Mouse (Mus musculus): ENCODE measurements around the gene Adamtsl3. TPM values are rescaled to one million over a fixed set of nuclear protein-coding genes. Genes with fewer than 3 reads are reported as not detected.
"Not testable (repeated sequence)": the region's sequence is repeated elsewhere in the genome, so short reads cannot be mapped to it uniquely, and the experiment has no call there.

The Adamtsl3 gene
- polyA plus RNA-seq, 1 experiment from 2014 or later: 1.4 TPM

GRCm38 (mm10) chr7:82416653-82417052 is 81.2 kb downstream of the Adamtsl3 start:
- DNase-seq (ENCODE audit: low spot score) (no peak), ATAC-seq (ENCODE audit: insufficient number of reproducible peaks, low FRiP score, low TSS enrichment, low read depth) (no peak)
- Histone ChIP-seq H3K27ac (replicated peaks; ENCODE audit: low read depth, low read length) (no peak overlapping the region), H3K4me2 (ENCODE audit: low read depth, severe bottlenecking) (no peak overlapping the region), H3K9me3 (ENCODE audit: control insufficient read depth, low read length) (no peaks in the 10 kb centered on the region), H3K4me3 (ENCODE audit: low read depth, low read length) (no peak overlapping the region), H3K27me3 (ENCODE audit: control insufficient read depth, insufficient read depth, low read length) (no peaks in the 10 kb centered on the region), H3K4me1 (ENCODE audit: control insufficient read depth, insufficient read depth, low read length) (no peaks in the 10 kb centered on the region; the same call in 1 of the 2 replicates), H3K36me3 (ENCODE audit: control insufficient read depth, insufficient read depth, low read length) (no peaks in the 10 kb centered on the region), H3K9ac (ENCODE audit: low read length) (no peak overlapping the region)
- WGBS: 82% methylated on average over 6 of the region's 6 CpGs

GRCm38 (mm10) chr7:82417053-82417452 is 81.6 kb downstream of the Adamtsl3 start:
- H3K4me1 ChIP-seq (ENCODE audit: control insufficient read depth, insufficient read depth, low read length): peaks cover 3% of the 10 kb centered on the region; the same call in 1 of the 2 replicates
- H3K9me3 ChIP-seq (ENCODE audit: control insufficient read depth, low read length): no peaks in the 10 kb centered on the region
- no peaks in the 10 kb centered on the region for H3K27me3 ChIP-seq (ENCODE audit: control insufficient read depth, insufficient read depth, low read length)
- no peaks in the 10 kb centered on the region for H3K36me3 ChIP-seq (ENCODE audit: control insufficient read depth, insufficient read depth, low read length)
- no peak overlapping the region for H3K27ac ChIP-seq (replicated peaks; ENCODE audit: low read depth, low read length)
- 86% methylated on average over 4 of the region's 4 CpGs for whole genome bisulfite sequencing
- no peak overlapping the region for H3K4me3 ChIP-seq (ENCODE audit: low read depth, low read length)
- no peak overlapping the region for H3K9ac ChIP-seq (ENCODE audit: low read length)
- no peak for DNase-seq (ENCODE audit: low spot score)
- H3K4me2 ChIP-seq (ENCODE audit: low read depth, severe bottlenecking): no peak overlapping the region
- ATAC-seq (ENCODE audit: insufficient number of reproducible peaks, low FRiP score, low TSS enrichment, low read depth): no peak

- not testable (repeated sequence) for DNase-seq (ENCODE audit: low spot score); H3K9me3 ChIP-seq (ENCODE audit: control insufficient read depth, low read length); H3K4me1 ChIP-seq (ENCODE audit: control insufficient read depth, insufficient read depth, low read length); ATAC-seq (ENCODE audit: insufficient number of reproducible peaks, low FRiP score, low TSS enrichment, low read depth); H3K9ac ChIP-seq (ENCODE audit: low read length); H3K27me3 ChIP-seq (ENCODE audit: control insufficient read depth, insufficient read depth, low read length); H3K36me3 ChIP-seq (ENCODE audit: control insufficient read depth, insufficient read depth, low read length); H3K27ac ChIP-seq (replicated peaks; ENCODE audit: low read depth, low read length); H3K4me2 ChIP-seq (ENCODE audit: low read depth, severe bottlenecking); H3K4me3 ChIP-seq (ENCODE audit: low read depth, low read length)
- WGBS: 63% methylated on average over 5 of the region's 6 CpGs
Observed at GRCm38 (mm10) chr7:82420329-82421052, 85.0 kb downstream of the Adamtsl3 start.

- Histone ChIP-seq H3K36me3 (ENCODE audit: control insufficient read depth, insufficient read depth, low read length) (no peaks in the 10 kb centered on the region), H3K9me3 (ENCODE audit: control insufficient read depth, low read length) (no peaks in the 10 kb centered on the region), H3K27ac (replicated peaks; ENCODE audit: low read depth, low read length) (no peak overlapping the region), H3K4me3 (ENCODE audit: low read depth, low read length) (no peak overlapping the region), H3K9ac (ENCODE audit: low read length) (no peak overlapping the region), H3K27me3 (ENCODE audit: control insufficient read depth, insufficient read depth, low read length) (no peaks in the 10 kb centered on the region), H3K4me1 (ENCODE audit: control insufficient read depth, insufficient read depth, low read length) (peaks cover 6% of the 10 kb centered on the region; the same call in 1 of the 2 replicates), H3K4me2 (ENCODE audit: low read depth, severe bottlenecking) (no peak overlapping the region)
- ATAC-seq (ENCODE audit: insufficient number of reproducible peaks, low FRiP score, low TSS enrichment, low read depth) (no peak), DNase-seq (ENCODE audit: low spot score) (no peak)
- WGBS: 69% methylated on average over 3 of the region's 3 CpGs
Observed at GRCm38 (mm10) chr7:82422561-82422960, 87.1 kb downstream of the Adamtsl3 start.

GRCm38 (mm10) chr7:82423602-82424001 is 88.1 kb downstream of the Adamtsl3 start:
- no peak for ATAC-seq (ENCODE audit: insufficient number of reproducible peaks, low FRiP score, low TSS enrichment, low read depth)
- peaks cover 6% of the 10 kb centered on the region; the same call in 1 of the 2 replicates for H3K4me1 ChIP-seq (ENCODE audit: control insufficient read depth, insufficient read depth, low read length)

GRCm38 (mm10) chr7:82424281-82424680 is 88.8 kb downstream of the Adamtsl3 start:
- Histone ChIP-seq H3K27ac (replicated peaks; ENCODE audit: low read depth, low read length) (0 out of 2 replicates have a peak overlapping the region, but pooled peaks have one; percentile 12), H3K9ac (ENCODE audit: low read length) (no peak overlapping the region), H3K9me3 (ENCODE audit: control insufficient read depth, low read length) (no peaks in the 10 kb centered on the region), H3K36me3 (ENCODE audit: control insufficient read depth, insufficient read depth, low read length) (no peaks in the 10 kb centered on the region), H3K27me3 (ENCODE audit: control insufficient read depth, insufficient read depth, low read length) (no peaks in the 10 kb centered on the region), H3K4me2 (ENCODE audit: low read depth, severe bottlenecking) (no peak overlapping the region), H3K4me3 (ENCODE audit: low read depth, low read length) (no peak overlapping the region), H3K4me1 (ENCODE audit: control insufficient read depth, insufficient read depth, low read length) (peaks cover 6% of the 10 kb centered on the region; the same call in 1 of the 2 replicates)
- no peak for DNase-seq (ENCODE audit: low spot score)
- no peak for ATAC-seq (ENCODE audit: insufficient number of reproducible peaks, low FRiP score, low TSS enrichment, low read depth)
- 85% methylated on average over 1 of the region's 1 CpGs for WGBS

More at GRCm38 (mm10) chr7:82423602-82424001, 88.1 kb downstream of the Adamtsl3 start:
- Histone ChIP-seq H3K27ac (replicated peaks; ENCODE audit: low read depth, low read length) (no peak overlapping the region), H3K36me3 (ENCODE audit: control insufficient read depth, insufficient read depth, low read length) (no peaks in the 10 kb centered on the region), H3K27me3 (ENCODE audit: control insufficient read depth, insufficient read depth, low read length) (no peaks in the 10 kb centered on the region), H3K4me2 (ENCODE audit: low read depth, severe bottlenecking) (no peak overlapping the region), H3K9ac (ENCODE audit: low read length) (no peak overlapping the region), H3K4me3 (ENCODE audit: low read depth, low read length) (no peak overlapping the region), H3K9me3 (ENCODE audit: control insufficient read depth, low read length) (no peaks in the 10 kb centered on the region)
- WGBS: 95% methylated on average over 2 of the region's 2 CpGs
- DNase-seq (ENCODE audit: low spot score): no peak

GRCm38 (mm10) chr7:82425374-82425773 is 89.9 kb downstream of the Adamtsl3 start:
- ATAC-seq (ENCODE audit: insufficient number of reproducible peaks, low FRiP score, low TSS enrichment, low read depth) (no peak), DNase-seq (ENCODE audit: low spot score) (peak; percentile 41)
- Histone ChIP-seq H3K36me3 (ENCODE audit: control insufficient read depth, insufficient read depth, low read length) (no peaks in the 10 kb centered on the region), H3K4me1 (ENCODE audit: control insufficient read depth, insufficient read depth, low read length) (peaks cover 6% of the 10 kb centered on the region; the same call in 1 of the 2 replicates), H3K9ac (ENCODE audit: low read length) (no peak overlapping the region), H3K9me3 (ENCODE audit: control insufficient read depth, low read length) (no peaks in the 10 kb centered on the region), H3K4me3 (ENCODE audit: low read depth, low read length) (no peak overlapping the region), H3K27ac (replicated peaks; ENCODE audit: low read depth, low read length) (no peak overlapping the region), H3K4me2 (ENCODE audit: low read depth, severe bottlenecking) (no peak overlapping the region), H3K27me3 (ENCODE audit: control insufficient read depth, insufficient read depth, low read length) (no peaks in the 10 kb centered on the region)
- WGBS: 47% methylated on average over 11 of the region's 11 CpGs

- DNase-seq (ENCODE audit: low spot score) (no peak), ATAC-seq (ENCODE audit: insufficient number of reproducible peaks, low FRiP score, low TSS enrichment, low read depth) (no peak)
- Histone ChIP-seq H3K36me3 (ENCODE audit: control insufficient read depth, insufficient read depth, low read length) (no peaks in the 10 kb centered on the region), H3K4me1 (ENCODE audit: control insufficient read depth, insufficient read depth, low read length) (peaks cover 3% of the 10 kb centered on the region; the same call in 1 of the 2 replicates), H3K4me2 (ENCODE audit: low read depth, severe bottlenecking) (no peak overlapping the region), H3K4me3 (ENCODE audit: low read depth, low read length) (no peak overlapping the region), H3K27ac (replicated peaks; ENCODE audit: low read depth, low read length) (no peak overlapping the region), H3K9ac (ENCODE audit: low read length) (no peak overlapping the region), H3K27me3 (ENCODE audit: control insufficient read depth, insufficient read depth, low read length) (no peaks in the 10 kb centered on the region), H3K9me3 (ENCODE audit: control insufficient read depth, low read length) (no peaks in the 10 kb centered on the region)
- WGBS: 84% methylated on average over 4 of the region's 4 CpGs
Observed at GRCm38 (mm10) chr7:82429447-82429846, 94.0 kb downstream of the Adamtsl3 start.

Measured in limb, embryonic 11.5 days (tissue).